Mouse (Mus musculus) brain, embryonic 14.5 days (tissue): ENCODE results near the gene Fam187a.

ENCODE experiments used
- CTCF ChIP-seq: fragments of 200-500 bp; IDR thresholded peaks from 2 replicates; pipeline ENCODE4 v1.5.1; 2012; ENCODE audit warnings: inconsistent platforms, mild to moderate bottlenecking, moderate library complexity, borderline replicate concordance; ENCODE audit not compliant: insufficient read depth, insufficient read length; ENCODE audit errors: extremely low read depth
- POLR2A ChIP-seq: fragments of 200-500 bp; IDR thresholded peaks from 2 replicates; pipeline ENCODE4 v1.6.1; 2012; ENCODE audit warnings: mild to moderate bottlenecking, inconsistent platforms, borderline replicate concordance; ENCODE audit not compliant: poor library complexity, insufficient read depth, insufficient read length, severe bottlenecking; ENCODE audit errors: extremely low read depth

DNA sequence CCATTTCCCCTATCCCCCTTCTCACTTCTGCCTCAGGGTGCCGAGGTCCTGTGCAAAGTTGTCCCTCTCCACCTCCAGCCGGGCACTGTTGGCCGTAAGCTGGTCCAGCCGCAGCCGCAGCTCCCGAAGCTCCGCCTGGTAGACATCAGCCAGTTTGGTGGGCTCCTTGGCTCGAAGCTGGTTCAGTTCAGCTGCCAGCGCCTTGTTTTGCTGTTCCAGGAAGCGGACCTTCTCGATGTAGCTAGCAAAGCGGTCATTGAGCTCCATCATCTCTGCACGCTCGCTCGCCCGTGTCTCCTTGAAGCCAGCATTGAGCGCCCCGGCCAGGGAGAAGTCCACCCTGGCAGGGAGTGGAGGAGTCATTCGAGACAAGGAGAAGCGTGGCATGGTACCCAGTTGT, 11.7 kb downstream of the Fam187a start:
- TF ChIP-seq CTCF (no peak), POLR2A (no peak)
